Mouse (Mus musculus) heart, postnatal 0 days (tissue): ENCODE results near the gene Ptprt. TPM values are rescaled to one million over a fixed set of nuclear protein-coding genes. Genes with fewer than 3 reads are reported as not detected.

Experiments used
- ATAC-seq: fragments of 200-750 bp; cut with Nextera tagmentation; 2 replicates; pipeline ENCODE4 v1.8.0; 2017; ENCODE audit warnings: low read depth, moderate number of reproducible peaks, moderate library complexity; ENCODE audit not compliant: insufficient read depth
- DNase-seq: peaks from one replicate; pipeline ENCODE4 v3.0.0-alpha.2; 2016; ENCODE audit warnings: low spot score
- H3K27ac ChIP-seq: fragments of 300-500 bp; sonication (generic); 2 replicates; pipeline ENCODE4 v1.5.1; 2014; ENCODE audit warnings: low read depth, mild to moderate bottlenecking
- H3K27me3 ChIP-seq: fragments of 300-500 bp; sonication (generic); 2 replicates; pipeline ENCODE4 v1.6.1; 2014; ENCODE audit warnings: low read length, mixed read lengths; ENCODE audit not compliant: control insufficient read depth, insufficient read depth
- H3K36me3 ChIP-seq: fragments of 300-500 bp; sonication (generic); replicated peaks from 2 replicates; pipeline ENCODE4 v1.6.1; 2014; ENCODE audit warnings: low read length, mixed read lengths; ENCODE audit not compliant: control insufficient read depth, insufficient read depth
- H3K4me1 ChIP-seq: fragments of 300-500 bp; sonication (generic); 2 replicates; pipeline ENCODE4 v1.6.1; 2014; ENCODE audit warnings: antibody characterized with exemption; ENCODE audit not compliant: control insufficient read depth, insufficient read depth
- H3K4me2 ChIP-seq: fragments of 300-500 bp; sonication (generic); 2 replicates; pipeline ENCODE4 v1.6.1; 2014; ENCODE audit warnings: low read depth, mild to moderate bottlenecking, low read length, moderate library complexity
- H3K4me3 ChIP-seq: fragments of 300-500 bp; sonication (generic); 2 replicates; pipeline ENCODE4 v1.5.1; 2014; ENCODE audit warnings: low read depth, low read length
- H3K9ac ChIP-seq: fragments of 300-500 bp; sonication (generic); replicated peaks from 2 replicates; pipeline ENCODE4 v1.6.1; 2014; ENCODE audit warnings: low read depth, low read length, mixed read lengths
- H3K9me3 ChIP-seq: fragments of 300-500 bp; sonication (generic); replicated peaks from 2 replicates; pipeline ENCODE4 v1.6.1; 2016; ENCODE audit warnings: low read length; ENCODE audit not compliant: control insufficient read depth
- CTCF ChIP-seq: IDR thresholded peaks from 2 replicates; pipeline ENCODE4 v1.5.1; 2016; ENCODE audit warnings: antibody characterized with exemption, control low read depth, low read depth
- EP300 ChIP-seq: IDR thresholded peaks from 2 replicates; pipeline ENCODE4 v1.6.1; 2016; ENCODE audit warnings: antibody characterized with exemption, low read depth
- WGBS: fragments of 180-500 bp; shearing (Covaris S2); extraction: QIAGEN DNeasy Blood & Tissue Kit; methylation state at CpG from one replicate; pipeline ENCODE4 v1.1.7; 2014; 5-methylcytosine and 5-hydroxymethylcytosine counted together
- polyA plus RNA-seq: library from polyadenylated mRNA; unstranded; fragments of >200 nt; fragmentation: Nextera tagmentation; extraction: Ambion mirVana; gene quantifications from 2 replicates; pipeline ENCODE4 v1.2.1, GENCODE M21; 2015
- total RNA-seq: library from RNA; depleted of rRNA; stranded (reverse); fragments of >200 nt; gene quantifications from 2 replicates; pipeline ENCODE4 v1.2.3, GENCODE M21; 2014; ENCODE audit warnings: low replicate concordance

The Ptprt gene
- total and polyA plus RNA-seq, 2 experiments from 2014 or later, result 0.08 to 0.55 TPM

- 34% methylated on average over 4 of the region's 4 CpGs for WGBS
These were observed 795.7 kb downstream of the Ptprt start for GRCm38 (mm10) chr2:161865231-161865630.

DNA sequence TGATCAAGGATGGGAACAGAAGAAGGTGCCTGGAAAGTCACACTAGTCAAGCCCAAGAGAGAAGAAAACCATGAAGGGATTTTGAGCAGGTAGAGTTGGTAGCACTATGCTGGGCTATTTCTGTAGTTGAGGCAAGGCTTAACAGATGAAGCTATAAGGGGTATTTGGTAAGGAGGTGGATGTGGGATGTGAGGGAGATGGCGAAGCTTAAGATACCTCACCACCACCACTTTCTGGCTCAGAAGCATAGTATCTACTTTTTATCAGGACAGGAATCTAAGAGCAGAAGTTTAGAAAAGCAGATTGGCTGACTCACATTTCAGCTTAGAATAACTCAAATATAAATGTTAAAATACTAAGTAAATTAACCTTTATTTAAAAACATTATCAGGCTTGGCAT lies 802.1 kb downstream of the Ptprt start:
- Histone ChIP-seq H3K27me3 (no peaks in the 10 kb centered on the region), H3K9ac (no peak overlapping the region), H3K27ac (no peak overlapping the region), H3K4me2 (no peak overlapping the region), H3K36me3 (no peaks in the 10 kb centered on the region), H3K9me3 (no peaks in the 10 kb centered on the region), H3K4me1 (no peaks in the 10 kb centered on the region), H3K4me3 (no peak overlapping the region)
- WGBS, result 78% methylated on average over 1 of the region's 1 CpGs
- ATAC-seq (no peak), DNase-seq (no peak)
- TF ChIP-seq CTCF (no peak), EP300 (no peak)

More at GRCm38 (mm10) chr2:161865231-161865630, 795.7 kb downstream of the Ptprt start:
- Histone ChIP-seq H3K27ac (no peak overlapping the region), H3K27me3 (no peaks in the 10 kb centered on the region), H3K4me3 (no peak overlapping the region), H3K9me3 (no peaks in the 10 kb centered on the region), H3K4me2 (no peak overlapping the region), H3K9ac (no peak overlapping the region), H3K36me3 (no peaks in the 10 kb centered on the region), H3K4me1 (no peaks in the 10 kb centered on the region)
- no peak for TF ChIP-seq CTCF
- TF ChIP-seq EP300, result no peak
- no peak for DNase-seq
- ATAC-seq, result no peak

GRCm38 (mm10) chr2:161858361-161858760 lies 802.6 kb downstream of the Ptprt start:
- DNase-seq, result no peak
- no peak overlapping the region for H3K4me3 ChIP-seq
- no peaks in the 10 kb centered on the region for H3K36me3 ChIP-seq
- 80% methylated on average over 1 of the region's 1 CpGs for WGBS
- H3K4me1 ChIP-seq, result no peaks in the 10 kb centered on the region
- TF ChIP-seq EP300 (no peak), CTCF (no peak)
- no peaks in the 10 kb centered on the region for H3K27me3 ChIP-seq
- H3K4me2 ChIP-seq, result no peak overlapping the region
- no peak for ATAC-seq
- no peak overlapping the region for H3K27ac ChIP-seq
- no peaks in the 10 kb centered on the region for H3K9me3 ChIP-seq
- H3K9ac ChIP-seq, result no peak overlapping the region

DNA sequence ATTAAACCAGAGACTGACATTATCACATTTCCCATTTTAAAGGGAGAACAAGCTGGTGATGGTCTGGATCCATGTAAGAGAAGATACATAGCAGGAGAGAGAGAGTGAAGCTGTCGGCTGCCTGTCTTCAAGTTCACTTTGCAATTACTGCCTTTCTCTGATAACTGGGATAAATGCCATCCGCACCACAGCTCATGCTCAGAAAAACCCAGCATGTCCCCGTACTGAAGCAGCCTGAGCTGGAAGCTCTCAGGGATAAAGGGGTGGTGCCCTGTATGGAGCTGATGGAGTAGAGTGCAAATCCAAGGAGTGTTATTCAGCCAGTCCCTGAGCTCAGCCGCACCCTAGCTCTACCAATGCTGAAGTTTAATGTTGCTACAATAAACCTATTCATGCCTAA lies 825.9 kb downstream of the Ptprt start:
- 33% methylated on average over 4 of the region's 4 CpGs for whole genome bisulfite sequencing
- Histone ChIP-seq H3K4me3 (no peak overlapping the region), H3K27me3 (no peaks in the 10 kb centered on the region), H3K36me3 (no peaks in the 10 kb centered on the region), H3K4me2 (no peak overlapping the region), H3K9me3 (no peaks in the 10 kb centered on the region), H3K4me1 (no peaks in the 10 kb centered on the region), H3K9ac (no peak overlapping the region), H3K27ac (no peak overlapping the region)
- ATAC-seq (no peak), DNase-seq (no peak)
- TF ChIP-seq EP300 (no peak), CTCF (no peak)

- no peak overlapping the region for H3K4me3 ChIP-seq
- H3K4me2 ChIP-seq, result no peak overlapping the region
- no peak overlapping the region for H3K27ac ChIP-seq
- no peak for DNase-seq
- H3K9ac ChIP-seq, result no peak overlapping the region
- no peak for TF ChIP-seq EP300
- TF ChIP-seq CTCF, result no peak
- 72% methylated on average over 2 of the region's 2 CpGs for WGBS
- no peaks in the 10 kb centered on the region for H3K9me3 ChIP-seq
- no peaks in the 10 kb centered on the region for H3K36me3 ChIP-seq
- no peaks in the 10 kb centered on the region for H3K4me1 ChIP-seq
- H3K27me3 ChIP-seq, result no peaks in the 10 kb centered on the region
- ATAC-seq, result no peak
These were observed 827.1 kb downstream of the Ptprt start for GRCm38 (mm10) chr2:161833846-161834245.

DNA sequence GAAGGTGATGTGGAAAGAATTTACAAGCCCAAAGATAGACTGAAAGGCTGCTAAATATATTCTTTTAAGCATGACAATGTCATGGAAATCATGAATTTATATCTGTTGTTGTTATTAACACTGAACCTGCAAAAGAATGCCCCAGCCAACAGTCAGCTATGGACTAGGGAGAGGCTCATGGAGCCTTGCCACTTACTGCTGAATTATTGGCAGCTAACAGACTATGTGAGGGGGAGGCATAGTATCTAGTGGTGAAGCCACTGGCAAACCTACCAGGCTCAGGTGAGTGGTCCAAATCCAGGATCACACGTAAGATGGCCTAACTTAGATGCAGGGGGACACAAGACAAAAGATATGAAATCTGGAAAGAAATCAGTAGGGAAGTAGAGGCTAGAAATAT lies 847.6 kb downstream of the Ptprt start:
- no peak overlapping the region for H3K27ac ChIP-seq
- no peak for DNase-seq
- no peaks in the 10 kb centered on the region for H3K27me3 ChIP-seq
- H3K9me3 ChIP-seq, result no peaks in the 10 kb centered on the region
- no peaks in the 10 kb centered on the region for H3K36me3 ChIP-seq
- H3K4me3 ChIP-seq, result no peak overlapping the region
- no peak for TF ChIP-seq EP300
- no peak for TF ChIP-seq CTCF
- no peaks in the 10 kb centered on the region for H3K4me1 ChIP-seq
- 73% methylated on average over 1 of the region's 1 CpGs for WGBS
- H3K4me2 ChIP-seq, result no peak overlapping the region
- no peak for ATAC-seq
- H3K9ac ChIP-seq, result no peak overlapping the region
